Mouse (Mus musculus) adipocyte (in vitro differentiated cells): Measurements from ENCODE around the gene Ttc24.

Experiments used
- DNase-seq: peaks from one replicate; pipeline ENCODE4 v3.0.0-alpha.2; 2016; ENCODE audit warnings: low spot score

Gene Ttc24

DNA sequence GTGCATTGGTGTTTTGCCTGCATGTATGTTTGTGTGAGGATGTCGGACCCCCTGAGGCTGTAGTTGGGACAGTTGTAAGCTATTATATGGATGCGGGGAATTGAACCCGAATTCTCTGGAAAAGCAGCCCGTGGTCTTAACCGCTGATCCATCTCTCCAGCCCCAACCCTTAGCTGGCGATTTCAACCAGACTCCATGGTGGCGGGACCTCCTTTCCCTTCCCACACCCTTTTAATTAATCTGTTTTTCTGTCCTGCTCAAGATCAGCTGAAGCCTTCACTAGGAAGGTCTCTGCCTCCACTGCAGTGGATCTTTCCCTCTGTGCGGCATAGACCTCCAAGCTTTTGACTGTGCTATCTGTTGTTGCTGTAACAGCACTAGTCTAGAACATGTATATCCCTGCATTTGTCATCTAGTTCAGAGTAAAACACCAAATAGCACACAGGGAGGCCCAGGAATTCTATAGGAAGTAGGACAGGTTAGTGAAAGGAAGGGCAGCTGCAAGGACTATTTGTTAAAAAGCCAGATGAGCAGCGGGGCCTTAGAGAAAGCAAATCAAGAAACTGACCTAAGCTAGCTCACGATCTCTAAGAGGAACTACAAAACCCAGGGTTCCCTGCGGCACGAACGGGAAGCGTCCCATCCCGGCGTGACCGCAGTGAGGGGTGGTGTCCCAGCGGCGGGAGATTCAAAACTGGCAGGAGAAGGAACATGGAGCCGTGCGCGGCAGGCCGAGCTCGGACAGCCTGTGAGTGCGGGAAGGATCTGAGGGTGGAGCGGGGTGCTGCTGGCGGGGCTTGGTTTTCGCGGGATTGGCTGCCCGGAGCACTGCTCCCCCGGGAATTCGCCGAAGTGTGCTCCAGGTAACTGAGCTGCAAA is 3.5 kb upstream of the Ttc24 start, which contains the start of gene Iqgap3:
Iqgap3 (plus strand) TSS at position 627 of the 879 bp plus-strand sequence.
- DNase-seq: peak; percentile 95

DNA sequence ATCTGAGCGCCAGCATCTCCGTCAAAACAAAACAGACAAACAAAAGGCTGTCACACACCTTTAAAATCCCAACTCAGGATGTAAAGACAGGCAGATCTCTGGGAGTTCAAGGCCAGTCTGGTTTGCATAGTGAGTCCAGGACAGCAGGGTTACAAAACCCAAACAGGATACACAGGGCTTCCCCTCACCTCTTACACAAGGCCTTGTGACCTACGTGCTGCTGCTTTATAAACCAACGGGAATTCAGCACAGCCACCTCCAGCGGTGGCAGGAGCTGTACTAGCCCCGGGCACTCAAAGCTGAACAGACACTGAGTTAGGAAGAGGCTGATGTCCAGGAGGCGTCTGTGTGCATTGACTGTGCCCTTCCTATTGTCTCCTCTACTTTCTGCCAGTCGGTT is 663 bp downstream of the Ttc24 start:
- no peak for DNase-seq

DNA sequence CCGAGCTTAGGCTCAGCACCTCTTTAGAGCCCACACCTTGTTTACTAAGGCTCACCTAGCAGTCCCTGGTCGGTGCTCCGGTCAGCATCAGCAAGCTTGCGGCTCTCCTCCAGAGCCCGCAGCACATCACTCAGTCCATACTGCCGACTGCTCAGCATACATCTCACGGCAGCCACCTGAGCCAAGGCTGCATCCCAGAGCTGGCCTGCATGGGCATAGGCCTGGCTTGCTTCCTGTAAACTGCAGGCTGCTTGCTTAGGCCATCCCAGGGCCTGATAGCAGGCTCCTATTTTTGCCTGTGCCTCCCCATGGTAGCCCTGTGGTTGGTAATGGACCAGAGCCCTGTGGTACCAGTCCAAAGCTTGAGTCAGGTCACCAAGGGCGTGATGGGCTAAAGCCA is 3.3 kb downstream of the Ttc24 start:
- no peak for DNase-seq

DNA sequence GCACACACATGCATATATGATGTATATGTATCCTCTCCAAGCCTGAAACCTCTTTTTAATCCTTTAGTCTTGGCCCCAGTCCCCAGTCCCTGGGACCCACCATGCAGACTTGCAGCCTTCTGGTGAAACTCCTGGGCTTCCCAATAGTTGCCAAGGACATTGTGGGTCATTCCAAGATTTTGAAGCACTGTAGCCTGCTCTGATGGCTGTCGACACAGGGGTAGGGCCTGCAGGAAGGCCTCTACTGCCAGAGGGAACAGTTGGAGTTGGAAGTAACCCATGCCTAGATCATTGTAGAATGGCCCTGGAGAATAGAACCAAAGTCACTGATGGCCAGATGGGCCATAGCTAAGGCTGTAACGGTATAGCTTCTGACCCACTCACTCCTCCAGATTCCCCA is 3.8 kb downstream of the Ttc24 start:
- DNase-seq: no peak

DNA sequence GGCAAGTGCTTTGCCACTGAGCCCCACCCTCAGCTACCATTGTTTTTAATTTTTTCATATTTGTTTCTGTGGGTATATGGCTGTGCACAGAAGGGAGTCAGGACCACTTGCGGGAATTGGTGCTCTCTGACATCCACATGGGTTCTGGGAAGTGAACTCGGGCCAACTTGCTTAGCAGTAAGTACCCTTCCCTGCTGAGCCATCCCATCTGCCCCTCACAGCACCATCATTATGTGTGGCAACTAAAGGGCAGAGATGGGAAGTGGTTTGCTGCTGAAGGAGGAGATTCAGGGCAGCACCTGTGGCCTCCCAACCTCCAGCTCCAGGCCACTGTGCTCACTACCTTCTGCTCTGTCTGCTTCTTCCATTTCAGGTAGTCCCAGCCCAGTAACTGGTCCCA is 4.5 kb downstream of the Ttc24 start:
- no peak for DNase-seq

DNA sequence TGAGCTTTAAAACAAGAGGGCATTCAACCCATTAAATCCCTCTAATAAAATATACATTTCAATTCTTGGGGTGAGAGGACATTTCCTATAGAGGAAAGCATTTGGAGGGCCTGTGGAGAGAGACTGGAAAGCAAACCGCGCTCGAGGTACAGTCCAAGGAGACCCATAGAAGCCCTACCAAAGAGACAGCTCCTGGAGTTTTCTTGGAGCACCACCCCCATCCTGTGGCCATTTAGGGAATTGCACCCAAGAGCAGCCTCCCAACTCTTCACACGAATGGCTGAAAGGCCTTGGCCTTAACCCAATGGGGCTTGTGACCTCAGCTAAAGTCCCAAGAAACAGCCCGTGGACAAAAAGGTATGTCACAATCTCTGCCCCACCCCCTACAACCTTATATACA is 6.3 kb downstream of the Ttc24 start:
- peak; percentile 94 for DNase-seq

DNA sequence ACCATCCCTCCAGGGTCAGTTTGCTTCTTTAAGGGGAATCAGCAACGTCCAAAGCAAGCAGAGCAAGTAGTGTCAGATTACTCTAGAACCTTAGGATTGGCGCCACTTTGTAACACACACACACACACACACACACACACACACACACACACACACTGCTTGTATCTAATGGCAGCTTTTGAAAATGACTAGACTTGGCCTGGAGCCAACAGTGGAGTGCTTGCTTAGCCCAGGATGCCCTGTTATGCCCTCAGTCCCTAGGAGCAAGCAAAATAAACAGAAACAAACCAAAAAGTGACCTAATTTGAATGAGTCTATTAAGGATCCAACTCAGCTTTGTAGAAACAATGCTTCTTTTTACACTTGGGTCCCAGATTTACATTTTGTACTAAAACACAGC is 9.7 kb downstream of the Ttc24 start:
- DNase-seq: peak; percentile 68

DNA sequence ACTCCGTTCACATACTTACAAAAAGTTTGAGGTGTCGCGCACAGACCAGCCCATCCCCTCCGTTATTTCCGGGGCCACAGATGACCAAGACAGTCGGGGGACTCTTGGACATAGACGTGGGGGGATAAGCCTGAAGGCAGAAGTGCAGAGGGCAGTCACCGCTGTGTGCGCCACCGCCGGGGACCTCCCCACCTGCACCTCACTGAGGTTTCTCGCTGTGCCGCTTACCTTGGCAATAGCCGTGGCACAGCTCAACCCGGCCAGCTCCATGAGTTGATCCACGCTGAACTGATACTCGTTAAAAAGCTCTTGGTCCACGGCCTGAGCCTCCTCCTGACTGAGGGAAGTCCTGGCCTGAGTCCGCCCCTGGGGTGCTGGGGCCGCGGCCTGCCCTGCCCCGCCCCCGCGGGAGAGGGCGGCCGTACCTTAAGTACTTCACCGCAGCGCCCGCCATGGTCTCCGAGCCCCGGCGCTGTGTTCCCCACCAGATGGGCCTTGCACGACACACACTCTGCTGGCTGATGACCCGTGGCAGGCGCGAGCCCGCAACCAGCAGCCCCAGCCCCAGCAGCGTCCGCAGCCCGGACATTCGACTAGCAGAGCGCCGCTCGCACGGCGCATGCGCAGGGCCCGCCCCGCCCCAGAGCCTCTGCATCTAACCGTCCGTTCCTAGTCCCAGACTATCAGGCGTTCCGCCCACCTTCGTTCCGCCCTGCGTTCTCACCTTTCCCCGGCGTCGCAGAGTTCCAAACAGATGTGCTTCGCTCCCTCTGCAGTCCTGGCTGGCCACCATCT is 20.0 kb downstream of the Ttc24 start, which contains the start of gene Naxe:
Naxe (minus strand) TSS at position 594 of the 795 bp plus-strand sequence.
- peak; percentile 94 for DNase-seq

DNA sequence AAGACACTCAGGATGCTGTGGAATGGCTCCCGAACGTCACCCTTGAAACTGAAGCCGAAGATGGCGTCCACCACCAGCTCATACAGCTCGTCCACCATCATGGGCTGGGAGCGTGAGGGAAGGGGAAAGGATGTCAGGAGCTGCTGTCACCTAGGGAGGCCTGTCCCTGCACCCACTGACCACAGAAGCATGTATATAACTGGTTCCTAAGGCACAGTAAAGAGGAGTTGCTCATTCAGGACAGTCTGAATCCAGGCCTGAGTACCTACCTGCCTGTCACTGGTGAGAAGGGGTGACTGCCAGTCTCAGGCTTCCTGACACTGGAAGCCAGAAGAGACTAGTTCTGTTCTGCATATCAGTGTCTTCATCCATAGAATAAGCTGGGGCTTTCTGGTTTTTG is 21.1 kb downstream of the Ttc24 start:
- DNase-seq: no peak

DNA sequence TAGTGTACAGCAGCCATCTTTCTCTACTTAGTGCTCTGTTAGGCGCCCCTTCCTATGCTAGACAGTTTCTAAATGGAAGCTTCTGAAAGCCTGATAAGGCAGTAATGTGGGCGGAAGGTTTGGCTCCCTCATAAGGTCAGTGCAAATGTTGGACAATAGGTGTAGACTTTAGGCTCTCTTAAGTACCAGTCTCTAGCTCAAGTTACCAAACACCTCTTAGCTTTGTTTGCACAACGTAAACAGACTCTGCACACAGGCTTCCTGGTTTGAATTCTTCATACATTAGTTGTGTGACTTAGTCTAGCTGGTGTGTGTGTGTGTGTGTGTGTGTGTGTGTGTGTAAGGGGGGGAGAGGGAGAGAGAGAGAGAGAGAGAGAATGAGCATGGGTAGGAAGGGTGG is 28.6 kb downstream of the Ttc24 start:
- DNase-seq: no peak

DNA sequence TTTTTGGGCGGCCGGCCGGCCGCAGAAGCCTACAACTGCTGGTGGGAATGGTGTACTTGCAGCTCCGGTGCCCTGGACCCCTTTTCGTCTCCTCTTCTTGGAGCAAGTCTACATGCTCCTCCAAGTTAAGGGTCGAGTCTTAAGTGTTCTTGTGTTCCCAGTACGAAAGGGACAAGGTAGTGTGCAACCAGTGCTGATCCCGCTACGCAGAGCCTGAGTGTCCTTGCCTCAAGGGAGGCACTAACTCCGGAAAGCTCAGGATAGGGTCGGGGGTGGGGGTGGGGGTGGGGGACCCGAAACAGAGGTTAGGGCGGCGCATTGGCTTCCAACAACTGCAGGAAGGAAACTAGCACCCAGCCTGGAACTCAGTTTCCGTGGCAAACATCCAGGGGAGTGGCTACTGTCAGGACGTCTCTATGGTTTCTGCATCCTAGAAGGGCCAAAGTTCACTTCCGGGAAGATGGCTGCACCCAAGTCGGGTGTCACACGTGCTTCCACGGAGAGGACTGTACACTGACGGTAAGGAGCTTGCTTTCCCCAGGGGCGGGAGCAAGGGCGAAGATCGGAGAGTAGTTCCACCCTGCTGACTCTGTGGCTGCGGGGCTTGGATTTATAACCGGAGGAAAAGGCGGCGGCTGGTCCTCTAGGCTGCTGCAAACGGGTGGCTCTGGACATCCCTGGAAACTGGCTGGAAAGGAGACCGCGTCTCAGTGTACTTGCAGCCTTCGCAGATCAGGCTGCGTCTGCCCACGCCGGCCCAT is 35.3 kb downstream of the Ttc24 start, which contains the start of gene Gpatch4:
Gpatch4 (plus strand) TSS at position 448 of the 761 bp plus-strand sequence.
- peak; percentile 96 for DNase-seq

DNA sequence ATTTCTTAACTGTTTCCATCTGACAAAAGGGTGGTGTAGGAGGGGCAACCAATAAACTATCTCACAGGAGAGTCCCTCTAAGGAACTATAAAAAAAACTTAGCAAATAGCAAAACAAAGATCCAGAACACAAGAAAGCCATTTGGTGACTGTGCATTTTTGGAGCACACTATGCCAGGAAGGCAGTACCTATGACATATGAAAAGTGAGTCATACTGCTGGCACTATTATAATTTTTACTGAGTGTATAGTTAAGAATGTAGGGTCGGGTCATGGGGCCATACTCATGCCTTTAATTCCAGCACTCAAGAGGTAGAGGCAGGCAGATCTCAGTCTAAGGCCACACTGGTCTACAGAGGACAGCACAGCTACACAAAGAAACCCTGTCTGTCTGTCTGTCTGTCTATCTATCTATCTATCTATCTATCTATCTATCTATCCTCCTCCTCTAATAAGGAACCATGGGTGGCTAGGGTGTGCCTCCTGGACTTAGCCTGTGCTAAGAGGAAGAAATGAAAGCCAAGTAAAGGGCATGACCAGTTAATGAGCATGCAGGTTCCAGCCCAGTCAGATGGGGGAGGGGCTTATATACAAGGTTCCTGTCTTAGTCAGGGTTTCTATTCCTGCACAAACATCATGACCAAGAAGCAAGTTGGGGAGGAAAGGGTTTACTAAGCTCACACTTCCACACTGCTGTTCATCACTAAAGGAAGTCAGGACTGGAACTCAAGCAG is 42.4 kb downstream of the Ttc24 start:
- no peak for DNase-seq

DNA sequence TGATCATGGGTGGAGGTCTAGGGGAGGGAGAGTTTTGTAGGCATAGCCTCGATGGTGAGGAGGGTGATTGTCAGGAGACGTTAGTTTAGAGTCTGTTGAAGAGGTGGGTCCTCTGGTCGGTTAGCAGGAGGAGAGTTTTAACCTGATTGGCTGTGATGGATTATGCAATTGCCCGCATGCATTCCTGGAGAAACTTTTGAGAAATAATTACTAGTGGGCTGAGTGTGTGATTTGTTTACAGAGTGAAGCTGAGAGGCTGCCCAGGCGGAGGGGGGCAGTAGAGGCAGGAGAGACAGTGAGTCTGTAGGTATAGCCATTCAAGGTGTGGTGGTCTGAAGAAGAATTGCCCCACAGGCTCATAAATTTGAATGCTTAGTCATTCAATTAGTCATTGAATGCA is 44.6 kb downstream of the Ttc24 start:
- no peak for DNase-seq

DNA sequence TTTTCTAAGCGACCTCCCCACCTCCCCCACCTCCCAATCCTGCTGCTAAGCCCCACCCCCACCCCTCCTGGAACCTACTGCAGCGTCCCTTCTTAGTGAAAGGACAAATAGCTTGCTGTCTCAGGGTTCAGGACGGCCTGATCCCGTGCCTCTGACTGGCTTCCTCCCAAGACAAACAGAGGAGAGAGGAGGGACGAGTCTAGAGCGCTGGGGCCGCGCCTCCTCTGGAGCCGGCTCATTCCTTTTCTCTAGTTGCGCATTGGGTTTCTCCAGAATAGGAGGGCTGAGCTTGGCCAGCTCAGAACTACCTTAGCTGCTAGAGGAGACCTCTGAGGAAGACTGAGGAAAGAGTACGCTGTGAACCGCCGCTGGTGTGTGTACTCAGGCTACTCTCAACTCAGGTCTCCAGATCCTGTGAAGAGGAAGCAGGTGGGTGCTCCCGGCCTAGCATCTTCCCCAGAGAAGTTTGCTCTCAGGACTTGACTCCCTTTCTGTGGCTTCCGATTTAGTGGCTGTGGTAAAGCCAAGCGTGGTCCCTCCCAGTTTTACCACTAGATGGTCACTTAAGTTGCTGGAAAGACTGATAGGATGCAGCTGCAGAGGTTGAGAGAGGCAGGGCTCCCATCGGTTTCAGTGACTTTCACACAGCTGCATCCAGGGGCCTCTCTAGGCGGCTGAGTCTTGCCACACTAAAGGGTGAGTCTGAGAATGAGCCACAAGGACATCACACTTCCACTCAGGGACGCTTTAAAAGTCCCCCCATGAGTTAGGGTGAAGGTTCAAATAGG is 47.3 kb downstream of the Ttc24 start:
- peak; percentile 45 for DNase-seq

DNA sequence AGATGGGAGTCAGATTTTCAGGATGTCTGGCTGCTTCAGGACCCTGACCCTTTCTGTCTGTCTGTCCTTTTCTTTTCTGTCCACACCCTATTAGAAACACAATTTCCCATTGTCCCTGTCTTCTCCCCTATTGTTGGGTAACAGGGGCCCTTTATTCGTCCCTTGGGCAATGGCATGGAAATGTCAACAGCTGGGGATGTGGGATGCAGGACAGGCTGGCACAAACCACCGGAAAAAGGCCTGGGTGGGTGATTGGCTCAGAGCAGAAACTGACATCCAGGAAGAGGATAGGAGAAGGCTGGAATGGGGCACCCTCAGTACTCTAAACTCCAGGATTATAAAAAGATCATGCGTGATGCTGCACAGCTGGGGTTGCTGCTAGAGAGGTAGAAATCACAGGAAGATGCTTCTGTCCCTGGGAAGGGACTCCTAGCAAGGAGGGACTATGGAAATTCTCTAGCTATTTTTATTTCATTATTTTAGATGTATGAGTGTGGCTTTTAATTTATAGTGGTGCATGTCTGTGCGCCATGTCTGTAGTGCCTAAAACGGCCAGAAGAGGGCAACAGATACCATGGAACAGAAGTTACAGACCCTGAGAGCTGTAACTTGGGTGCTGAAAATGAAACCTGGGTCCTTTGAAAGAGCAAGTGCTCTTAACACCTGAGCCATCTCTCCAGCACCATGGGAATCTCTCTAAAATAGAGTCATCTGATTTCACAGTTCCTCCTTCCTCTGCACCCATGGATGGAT is 50.5 kb downstream of the Ttc24 start, which contains the start of gene Hapln2:
Hapln2 (minus strand) TSS at position 150 of the 753 bp plus-strand sequence.
- DNase-seq: no peak

DNA sequence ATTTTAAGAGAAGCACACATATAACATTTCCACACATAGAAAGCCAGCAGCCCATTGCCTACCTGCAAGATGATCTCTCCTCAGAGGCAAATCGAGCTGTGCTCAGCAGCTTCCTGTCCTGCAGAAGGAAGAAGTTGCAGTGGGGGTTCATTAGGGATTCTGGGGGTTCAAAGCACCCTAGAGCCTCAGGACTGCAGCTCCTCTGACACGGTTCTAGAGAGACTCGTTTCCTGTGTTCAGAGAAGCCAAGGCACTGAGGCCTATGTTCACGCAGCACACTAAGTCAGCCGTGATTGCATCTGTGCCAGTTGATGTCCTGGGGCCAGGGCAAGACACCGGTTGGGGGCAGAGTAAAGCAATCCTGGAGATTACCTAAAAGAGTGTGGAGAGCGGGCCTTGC is 51.3 kb downstream of the Ttc24 start:
- DNase-seq: no peak

DNA sequence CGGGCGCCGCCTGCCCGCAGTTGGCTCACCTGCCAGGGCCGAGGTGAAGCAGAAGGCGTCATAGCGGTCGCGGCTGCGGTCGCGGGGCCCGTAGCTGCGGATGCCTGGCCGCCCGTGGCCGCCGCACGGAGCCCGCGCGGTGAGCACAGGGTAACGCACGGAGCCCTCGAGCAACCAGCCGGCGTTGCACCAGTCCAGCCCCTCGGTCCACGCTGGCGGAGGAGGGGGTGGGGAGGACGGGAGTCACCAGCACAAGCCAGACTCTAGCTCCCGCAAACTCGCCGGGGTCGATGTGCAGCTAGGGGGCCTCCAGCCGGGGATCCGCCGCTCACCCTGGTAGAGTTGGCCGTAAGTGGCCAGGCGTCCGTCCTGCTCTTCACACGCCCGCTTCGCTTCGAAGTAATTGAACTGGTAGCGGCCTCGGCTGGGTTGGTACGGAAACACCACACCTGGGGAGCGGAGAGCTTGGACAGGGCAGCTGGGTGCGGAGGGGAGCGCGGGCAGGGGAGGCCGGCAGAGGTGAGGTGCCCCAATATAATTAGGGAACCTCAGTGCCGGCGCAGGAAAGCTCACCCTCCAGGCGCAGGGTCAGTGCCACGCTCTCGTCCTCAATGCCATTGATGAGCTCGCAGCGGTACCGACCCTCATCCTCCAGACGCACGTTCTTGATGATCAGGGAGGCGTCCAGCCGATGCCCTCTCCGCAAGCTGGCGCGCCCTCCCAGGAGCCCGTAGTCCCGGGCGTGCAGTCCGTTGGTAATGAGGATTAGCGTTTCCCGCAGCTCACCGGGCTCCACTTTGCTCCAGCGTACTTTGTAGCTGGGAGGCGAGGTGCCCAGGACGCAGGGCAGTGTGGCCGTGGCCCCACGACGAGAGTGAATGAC is 54.7 kb downstream of the Ttc24 start:
- DNase-seq: no peak

DNA sequence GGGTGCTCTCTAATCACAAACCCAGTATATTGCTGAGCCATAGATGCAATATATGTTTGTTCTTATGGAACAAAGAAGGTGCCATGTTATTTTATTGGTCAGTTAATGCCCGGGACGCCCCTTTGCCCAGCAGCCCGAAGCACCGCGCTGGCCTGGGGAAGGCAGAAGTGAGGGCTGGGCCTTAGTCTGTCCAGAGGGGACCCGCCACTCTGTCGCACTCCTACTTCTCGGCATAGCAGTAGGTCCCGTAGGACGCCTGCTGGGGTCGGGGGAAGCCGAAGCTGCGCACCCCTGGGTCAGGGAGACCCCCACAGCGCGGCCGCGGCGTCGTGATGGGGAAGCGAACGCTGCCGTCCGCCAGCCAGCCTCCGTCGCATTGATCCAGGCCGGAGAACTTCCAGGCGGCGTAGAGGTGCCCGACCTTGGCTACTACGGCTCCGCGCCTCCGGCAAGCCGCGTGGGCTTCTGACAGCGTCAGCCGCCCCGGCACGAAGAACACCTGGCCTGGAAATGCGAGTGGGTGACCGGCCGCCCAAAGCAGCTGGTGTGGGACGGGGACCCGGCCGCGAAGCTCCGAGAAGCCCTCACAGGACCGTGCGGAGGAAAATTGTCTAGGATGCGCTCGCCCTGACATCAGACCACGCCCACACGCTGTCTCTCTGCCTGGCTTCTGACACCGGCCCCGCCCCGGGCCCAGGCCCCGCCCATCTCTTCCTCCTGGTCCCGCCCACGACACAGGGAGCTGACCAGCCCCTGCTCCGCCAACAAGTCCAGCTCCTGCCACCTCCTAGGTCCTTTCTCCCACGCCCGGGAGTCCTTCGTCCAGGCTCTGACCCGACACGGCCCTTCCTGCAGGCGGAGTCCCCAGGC is 55.5 kb downstream of the Ttc24 start:
- no peak for DNase-seq
